Mouse (Mus musculus): ENCODE results near the gene Col13a1. TPM values are rescaled to one million over a fixed set of nuclear protein-coding genes. Genes with fewer than 3 reads are reported as not detected.

The Col13a1 gene
- polyA plus RNA-seq, 2 experiments: 0.39 to 0.79 TPM

DNA sequence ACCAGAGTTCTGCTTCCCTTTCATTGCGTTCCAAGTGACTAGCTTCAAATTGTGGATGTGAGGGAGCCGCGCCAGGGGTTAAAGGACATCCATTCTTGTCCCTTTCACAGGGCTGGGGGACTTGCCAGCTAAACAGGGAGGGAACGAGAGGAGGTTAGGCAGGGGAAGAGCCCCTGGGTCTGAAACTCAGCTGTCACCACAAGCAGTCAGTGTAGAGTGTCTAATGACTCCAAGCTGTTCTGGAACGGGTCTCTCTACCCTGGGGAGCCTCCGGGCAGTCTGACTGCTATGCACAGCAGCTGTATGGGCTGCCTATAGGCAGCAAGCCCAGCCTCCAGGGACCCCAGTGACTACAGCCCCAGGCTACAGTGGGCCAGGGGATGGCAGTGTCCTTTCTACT lies 38.0 kb upstream of the Col13a1 start:
- Histone ChIP-seq H3K4me2 (ENCODE audit: low read depth) (no peak overlapping the region), H3K4me3 (ENCODE audit: insufficient read depth in 1 of 2, low read depth in 2 of 2, low read length in 2 of 2) (no peak overlapping the region), H3K9me3 (ENCODE audit: control insufficient read depth, low read length) (no peaks in the 10 kb centered on the region), H3K4me1 (replicated peaks; ENCODE audit: control insufficient read depth in 2 of 2, insufficient read depth in 2 of 2, low read length in 1 of 2) (no peaks in the 10 kb centered on the region), H3K9ac (replicated peaks) (no peak overlapping the region), H3K27ac (no peak overlapping the region), H3K36me3 (replicated peaks; ENCODE audit: control insufficient read depth, insufficient read depth, low read depth) (no peaks in the 10 kb centered on the region), H3K27me3 (ENCODE audit: control insufficient read depth, insufficient read depth, low read length) (no peaks in the 10 kb centered on the region)
- ATAC-seq (ENCODE audit: insufficient read depth): no peak
- WGBS (ENCODE audit: insufficient replicate concordance): 65% methylated on average over 6 of the region's 6 CpGs
- no peak for DNase-seq (ENCODE audit: low read depth in 3 of 3, low spot score in 3 of 3)
- no peak for TF ChIP-seq CTCF (IDR thresholded peaks at IDR 0.05; ENCODE audit: low read depth)
- no peak for TF ChIP-seq EP300 (IDR thresholded peaks at IDR 0.05; ENCODE audit: low read depth)

DNA sequence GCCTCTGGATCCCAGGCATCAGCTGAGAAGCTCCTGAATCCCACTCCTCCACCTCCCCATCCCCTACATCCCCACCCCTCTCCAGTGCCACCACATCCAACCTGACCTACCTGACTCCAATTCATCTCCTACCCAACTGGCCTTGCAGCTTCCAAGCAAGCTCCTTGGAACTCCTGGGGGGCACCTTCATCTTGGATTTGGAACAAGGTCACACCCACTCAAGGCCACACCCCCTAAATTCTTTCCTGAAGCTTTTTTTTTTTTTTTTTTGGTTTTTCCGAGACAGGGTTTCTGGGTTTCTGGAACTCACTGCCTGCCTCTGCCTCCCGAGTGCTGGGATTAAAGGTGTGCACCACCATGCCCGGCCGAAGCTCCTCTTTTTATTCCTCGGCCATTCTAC lies 34.3 kb upstream of the Col13a1 start:
- Histone ChIP-seq H3K27me3 (ENCODE audit: control insufficient read depth, insufficient read depth, low read length) (no peaks in the 10 kb centered on the region), H3K36me3 (replicated peaks; ENCODE audit: control insufficient read depth, insufficient read depth, low read depth) (no peaks in the 10 kb centered on the region), H3K27ac (no peak overlapping the region), H3K4me3 (ENCODE audit: insufficient read depth in 1 of 2, low read depth in 2 of 2, low read length in 2 of 2) (no peak overlapping the region), H3K4me2 (ENCODE audit: low read depth) (no peak overlapping the region), H3K9me3 (ENCODE audit: control insufficient read depth, low read length) (no peaks in the 10 kb centered on the region), H3K9ac (replicated peaks) (no peak overlapping the region), H3K4me1 (replicated peaks; ENCODE audit: control insufficient read depth in 2 of 2, insufficient read depth in 2 of 2, low read length in 1 of 2) (no peaks in the 10 kb centered on the region)
- ATAC-seq (ENCODE audit: insufficient read depth) (no peak), DNase-seq (ENCODE audit: low read depth in 3 of 3, low spot score in 3 of 3) (no peak)
- 62% methylated on average over 5 of the region's 5 CpGs for WGBS (ENCODE audit: insufficient replicate concordance)
- TF ChIP-seq CTCF (IDR thresholded peaks at IDR 0.05; ENCODE audit: low read depth): no peak
- no peak for TF ChIP-seq EP300 (IDR thresholded peaks at IDR 0.05; ENCODE audit: low read depth)

DNA sequence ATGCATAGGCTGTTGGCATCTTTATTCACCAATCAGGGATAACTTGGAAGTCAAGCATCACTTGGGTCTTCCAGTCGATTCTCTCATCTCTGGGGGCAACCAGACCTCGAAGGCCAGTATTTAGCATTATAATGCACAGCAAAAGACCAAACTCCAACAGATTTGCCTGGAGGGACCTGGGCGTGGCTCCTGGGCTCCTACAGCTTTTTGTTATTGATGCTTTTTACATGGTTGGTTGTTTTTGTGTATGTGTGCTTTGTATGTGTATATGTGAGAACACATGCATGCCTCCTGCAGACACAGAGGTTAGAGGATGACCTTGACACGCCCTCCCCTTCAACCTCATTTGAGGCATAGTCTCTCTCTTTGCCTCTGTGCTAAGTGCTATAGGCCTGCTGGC lies 33.5 kb upstream of the Col13a1 start:
- TF ChIP-seq CTCF (IDR thresholded peaks at IDR 0.05; ENCODE audit: low read depth): no peak
- no peak for TF ChIP-seq EP300 (IDR thresholded peaks at IDR 0.05; ENCODE audit: low read depth)
- ATAC-seq (ENCODE audit: insufficient read depth) (no peak), DNase-seq (ENCODE audit: low read depth in 3 of 3, low spot score in 3 of 3) (no peak)
- H3K4me2 ChIP-seq (ENCODE audit: low read depth): no peak overlapping the region
- 38% methylated on average over 4 of the region's 4 CpGs for WGBS (ENCODE audit: insufficient replicate concordance)
- no peaks in the 10 kb centered on the region for H3K4me1 ChIP-seq (replicated peaks; ENCODE audit: control insufficient read depth in 2 of 2, insufficient read depth in 2 of 2, low read length in 1 of 2)
- H3K9me3 ChIP-seq (ENCODE audit: control insufficient read depth, low read length): no peaks in the 10 kb centered on the region
- H3K27ac ChIP-seq: no peak overlapping the region
- H3K36me3 ChIP-seq (replicated peaks; ENCODE audit: control insufficient read depth, insufficient read depth, low read depth): no peaks in the 10 kb centered on the region
- H3K9ac ChIP-seq (replicated peaks): no peak overlapping the region
- no peak overlapping the region for H3K4me3 ChIP-seq (ENCODE audit: insufficient read depth in 1 of 2, low read depth in 2 of 2, low read length in 2 of 2)
- H3K27me3 ChIP-seq (ENCODE audit: control insufficient read depth, insufficient read depth, low read length): no peaks in the 10 kb centered on the region

DNA sequence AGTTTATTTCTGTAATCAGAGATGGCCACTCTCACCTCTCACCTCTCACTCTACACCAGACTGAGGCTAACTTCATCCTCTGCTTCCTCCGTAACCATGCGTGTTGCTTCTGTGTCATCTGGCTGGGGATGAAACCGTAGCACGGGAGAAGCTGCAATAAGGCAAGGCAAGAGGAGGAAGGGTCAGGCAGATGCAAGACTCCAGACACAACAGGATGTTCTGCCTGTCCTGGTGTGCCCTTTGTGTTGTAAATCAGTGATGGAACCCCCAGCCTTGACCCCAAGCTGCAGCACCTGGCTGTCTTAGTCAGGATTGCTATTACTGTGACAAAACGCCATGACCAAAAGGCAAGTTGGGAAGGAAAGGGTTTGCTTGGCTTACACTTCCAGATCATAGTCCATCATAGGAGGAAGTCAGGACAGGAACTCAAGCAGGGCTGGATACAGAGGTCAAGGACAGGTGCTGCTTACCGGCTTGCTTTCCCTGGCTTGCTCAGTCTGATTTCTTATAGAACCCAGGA lies 31.1 kb upstream of the Col13a1 start:
- no peaks in the 10 kb centered on the region for H3K36me3 ChIP-seq (replicated peaks; ENCODE audit: control insufficient read depth, insufficient read depth, low read depth)
- H3K27me3 ChIP-seq (ENCODE audit: control insufficient read depth, insufficient read depth, low read length): no peaks in the 10 kb centered on the region
- ATAC-seq (ENCODE audit: insufficient read depth) (no peak), DNase-seq (ENCODE audit: low read depth in 3 of 3, low spot score in 3 of 3) (no peak)
- H3K4me3 ChIP-seq (ENCODE audit: insufficient read depth in 1 of 2, low read depth in 2 of 2, low read length in 2 of 2): no peak overlapping the region
- H3K9ac ChIP-seq (replicated peaks): no peak overlapping the region
- 54% methylated on average over 6 of the region's 6 CpGs for WGBS (ENCODE audit: insufficient replicate concordance)
- H3K4me2 ChIP-seq (ENCODE audit: low read depth): no peak overlapping the region
- no peaks in the 10 kb centered on the region for H3K4me1 ChIP-seq (replicated peaks; ENCODE audit: control insufficient read depth in 2 of 2, insufficient read depth in 2 of 2, low read length in 1 of 2)
- no peak overlapping the region for H3K27ac ChIP-seq
- H3K9me3 ChIP-seq (ENCODE audit: control insufficient read depth, low read length): no peaks in the 10 kb centered on the region
- no peak for TF ChIP-seq EP300 (IDR thresholded peaks at IDR 0.05; ENCODE audit: low read depth)
- no peak for TF ChIP-seq CTCF (IDR thresholded peaks at IDR 0.05; ENCODE audit: low read depth)

DNA sequence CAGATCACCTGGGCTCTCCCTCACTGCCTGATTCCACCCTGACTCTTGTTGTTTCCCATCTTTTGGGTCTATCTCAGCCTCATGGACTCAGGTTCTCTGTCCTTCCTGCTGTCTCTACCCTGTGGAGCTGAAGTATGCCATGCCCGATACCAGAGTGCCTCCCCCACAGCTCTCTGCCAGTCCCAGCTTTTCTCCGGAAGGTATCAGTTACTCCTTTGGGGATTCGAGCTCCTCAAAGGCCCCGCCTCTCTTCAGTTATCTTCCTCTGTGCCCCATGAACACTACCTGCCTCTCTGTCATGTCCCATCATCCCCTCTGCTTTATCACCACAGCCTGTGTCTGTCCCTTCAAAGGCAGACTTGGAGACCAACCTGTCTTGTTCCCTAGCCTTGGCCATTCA lies 29.1 kb upstream of the Col13a1 start:
- 59% methylated on average over 4 of the region's 4 CpGs for WGBS (ENCODE audit: insufficient replicate concordance)
- Histone ChIP-seq H3K9me3 (ENCODE audit: control insufficient read depth, low read length) (no peaks in the 10 kb centered on the region), H3K27me3 (ENCODE audit: control insufficient read depth, insufficient read depth, low read length) (no peaks in the 10 kb centered on the region), H3K9ac (replicated peaks) (no peak overlapping the region), H3K4me2 (ENCODE audit: low read depth) (no peak overlapping the region), H3K4me1 (replicated peaks; ENCODE audit: control insufficient read depth in 2 of 2, insufficient read depth in 2 of 2, low read length in 1 of 2) (no peaks in the 10 kb centered on the region), H3K27ac (no peak overlapping the region), H3K4me3 (ENCODE audit: insufficient read depth in 1 of 2, low read depth in 2 of 2, low read length in 2 of 2) (no peak overlapping the region), H3K36me3 (replicated peaks; ENCODE audit: control insufficient read depth, insufficient read depth, low read depth) (no peaks in the 10 kb centered on the region)
- ATAC-seq (ENCODE audit: insufficient read depth): no peak
- no peak for DNase-seq (ENCODE audit: low read depth in 3 of 3, low spot score in 3 of 3)
- TF ChIP-seq EP300 (IDR thresholded peaks at IDR 0.05; ENCODE audit: low read depth) (no peak), CTCF (IDR thresholded peaks at IDR 0.05; ENCODE audit: low read depth) (no peak)

All from liver, embryonic 14.5 days (tissue).